Mouse (Mus musculus) cortical plate, adult 2 months (tissue): Measurements from ENCODE around the gene Eif4g1.

ENCODE experiments used
- CTCF ChIP-seq: fragments of 200-500 bp; IDR thresholded peaks from 2 replicates; pipeline ENCODE4 v1.5.1; 2011; ENCODE audit warnings: mild to moderate bottlenecking, control low read depth, low read length; ENCODE audit not compliant: insufficient read depth; ENCODE audit errors: extremely low read depth
- POLR2A ChIP-seq: fragments of 200-500 bp; IDR thresholded peaks from 2 replicates; pipeline ENCODE4 v1.6.1; 2011; ENCODE audit warnings: mild to moderate bottlenecking, low read length, control low read depth; ENCODE audit not compliant: insufficient read depth; ENCODE audit errors: extremely low read depth

DNA sequence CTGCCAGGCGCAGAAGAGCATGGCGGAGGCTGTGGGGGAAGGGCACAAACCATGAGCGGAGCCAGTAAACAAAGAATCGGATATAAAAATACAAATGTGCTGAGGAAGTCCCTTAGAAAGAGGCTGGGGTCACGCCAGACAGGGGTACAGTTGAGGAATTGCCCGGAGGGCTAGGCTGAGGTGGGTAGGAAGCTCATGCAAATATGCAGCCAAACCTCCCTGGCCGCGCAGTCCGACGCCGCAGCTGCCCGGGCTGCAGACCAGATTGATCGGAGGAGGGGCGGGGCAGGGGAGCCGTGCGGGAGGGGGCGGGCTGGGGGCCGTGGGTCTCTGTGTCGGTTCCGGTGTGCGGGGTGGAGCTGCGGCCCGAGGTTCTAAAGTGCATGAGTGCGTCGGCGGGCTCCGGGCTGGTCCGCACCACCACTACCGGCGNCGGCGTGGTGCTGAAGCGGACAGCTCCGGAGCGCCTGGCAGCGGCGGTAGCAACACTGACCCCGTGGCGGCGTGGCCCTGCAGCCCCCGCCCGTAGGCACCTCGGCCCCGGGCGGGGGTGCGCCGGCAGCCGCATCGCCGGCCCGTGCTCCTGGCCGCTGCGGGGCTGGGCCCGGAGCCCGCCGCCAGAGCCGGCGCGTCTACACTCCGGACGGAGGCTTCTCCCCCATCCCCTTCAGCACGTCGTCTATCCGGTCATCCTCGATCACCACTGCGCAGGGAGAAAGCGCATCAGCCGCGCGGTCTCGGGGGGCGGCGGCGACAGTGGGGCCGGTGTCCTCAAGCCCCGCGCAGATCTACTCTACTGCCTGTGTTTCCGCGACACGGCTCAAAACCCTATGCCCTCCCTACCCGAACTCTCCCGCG is 48.3 kb upstream of the Eif4g1 start:
- TF ChIP-seq CTCF (no peak), POLR2A (no peak)
